Mouse (Mus musculus) gonadal fat pad, adult 2 months (tissue): Measurements from ENCODE around the gene Olfr555. TPM values are rescaled to one million over a fixed set of nuclear protein-coding genes. Genes with fewer than 3 reads are reported as not detected.
"Not testable (repeated sequence)": the region's sequence is repeated elsewhere in the genome, so short reads cannot be mapped to it uniquely, and the experiment has no call there.

Experiments
- DNase-seq: peaks from one replicate; pipeline ENCODE4 v3.0.0-alpha.2; 2012; ENCODE audit warnings: low read depth
- polyA plus RNA-seq: library from polyadenylated mRNA; depleted of rRNA; stranded (reverse); fragments of >200 nt; gene quantifications from 2 replicates; pipeline ENCODE4 v1.2.3, GENCODE M21; 2012; rRNA removed

Olfr555 gene
- polyA plus RNA-seq, result not detected in 2 replicates

DNA sequence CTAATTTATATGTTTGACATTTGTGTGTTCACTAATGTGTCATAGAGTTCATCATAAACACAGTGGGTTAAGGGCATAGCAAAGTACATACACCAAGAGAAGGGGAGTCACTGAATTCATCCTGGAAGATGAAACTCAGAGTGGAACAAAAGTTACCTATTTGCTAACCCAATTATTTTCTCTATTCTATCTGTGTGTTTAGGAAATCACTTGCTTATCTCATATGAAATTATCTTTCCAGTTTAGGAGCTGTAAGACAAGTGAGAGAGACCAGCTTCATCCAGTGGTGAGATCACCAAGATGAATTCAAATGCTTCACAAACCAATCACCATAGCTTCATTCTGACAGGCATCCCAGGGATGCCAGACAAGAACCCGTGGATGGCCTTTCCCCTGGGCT is at the start of gene Olfr555:
Gene Olfr555 (plus strand): TSS at position 301 of the 400 bp plus-strand sequence.
- DNase-seq, result no peak

DNA sequence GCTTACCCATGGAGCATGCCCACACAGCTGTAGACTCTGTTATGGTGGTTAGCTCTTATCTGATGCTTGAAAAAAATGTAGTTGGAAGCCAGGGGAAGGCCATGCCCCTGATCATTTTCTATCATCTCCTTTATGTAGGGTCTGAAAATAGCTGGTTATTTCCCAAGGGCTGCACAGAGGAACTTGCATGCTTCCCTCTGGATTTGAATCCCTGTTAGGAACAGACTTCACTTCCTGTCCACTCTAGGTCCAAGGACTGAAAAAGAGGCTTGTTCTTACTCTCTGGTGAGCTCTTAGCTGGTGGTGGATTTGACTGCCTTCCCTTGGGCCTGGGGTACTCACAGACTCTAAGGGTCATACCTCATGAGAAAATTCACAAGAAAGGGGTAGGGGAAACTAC is 40.5 kb upstream of the Olfr555 start, which contains the start of gene Olfr553:
Gene Olfr553 (minus strand): TSS at position 101 of the 400 bp plus-strand sequence.
- DNase-seq, result no peak

DNA sequence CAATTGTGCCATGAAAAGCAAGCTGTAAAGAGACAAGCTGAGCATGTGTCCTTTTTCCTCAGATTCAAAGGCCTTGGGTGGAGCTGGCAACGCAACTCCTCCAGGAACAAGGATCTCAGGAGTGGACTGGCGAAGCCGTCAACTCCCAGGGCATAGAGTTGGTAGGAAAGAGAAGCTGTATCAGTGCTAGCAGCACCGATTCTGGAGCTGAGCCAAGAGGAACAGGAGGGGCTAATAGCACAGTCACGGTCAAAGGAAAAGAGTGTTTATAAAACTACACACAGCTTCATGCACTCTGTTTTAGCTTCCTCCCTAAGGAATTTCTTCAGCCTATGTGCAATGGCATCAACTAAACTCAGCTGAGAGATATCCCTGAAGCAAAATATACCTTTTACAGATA is 39.0 kb upstream of the Olfr555 start:
- no peak for DNase-seq

DNA sequence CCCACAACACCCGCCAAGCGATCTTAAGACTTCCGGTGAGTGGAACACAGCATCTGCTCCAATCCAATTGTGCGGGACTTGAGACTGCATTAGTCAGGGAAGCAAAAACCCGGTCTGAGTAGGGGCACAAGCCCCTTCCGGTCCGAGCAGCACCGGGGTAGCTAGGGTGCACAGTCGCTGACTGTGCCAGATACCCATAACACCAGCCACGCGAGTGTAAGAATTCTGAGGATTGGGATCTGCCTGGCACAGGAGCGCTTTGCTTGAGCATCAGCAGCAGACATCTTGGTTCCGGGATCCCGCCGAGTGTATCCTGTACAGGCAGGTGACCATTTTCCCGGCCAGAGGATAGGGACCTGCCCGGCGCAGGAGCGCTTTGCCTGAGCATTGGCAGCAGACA is 38.3 kb upstream of the Olfr555 start:
- not testable (repeated sequence) for DNase-seq

DNA sequence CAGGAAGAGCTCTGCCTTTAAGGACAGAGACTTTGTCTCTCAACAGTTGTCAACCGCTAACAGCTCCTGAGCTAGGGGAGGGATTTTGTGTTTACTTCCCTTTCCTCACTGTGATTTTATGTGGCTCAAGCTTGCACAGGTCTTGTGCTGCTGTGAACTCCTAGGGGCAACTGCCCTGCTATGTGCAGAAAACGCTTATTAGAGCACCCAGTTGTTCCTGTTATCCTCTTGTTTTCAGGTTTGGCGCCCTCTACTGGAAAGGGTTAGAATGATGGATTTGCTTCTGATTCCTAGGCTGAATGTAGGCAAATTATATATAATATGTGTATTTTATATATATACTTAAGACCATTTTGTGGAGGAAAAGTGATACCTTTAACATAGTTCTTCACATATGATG is 22.0 kb upstream of the Olfr555 start:
- peak; percentile 1 for DNase-seq

DNA sequence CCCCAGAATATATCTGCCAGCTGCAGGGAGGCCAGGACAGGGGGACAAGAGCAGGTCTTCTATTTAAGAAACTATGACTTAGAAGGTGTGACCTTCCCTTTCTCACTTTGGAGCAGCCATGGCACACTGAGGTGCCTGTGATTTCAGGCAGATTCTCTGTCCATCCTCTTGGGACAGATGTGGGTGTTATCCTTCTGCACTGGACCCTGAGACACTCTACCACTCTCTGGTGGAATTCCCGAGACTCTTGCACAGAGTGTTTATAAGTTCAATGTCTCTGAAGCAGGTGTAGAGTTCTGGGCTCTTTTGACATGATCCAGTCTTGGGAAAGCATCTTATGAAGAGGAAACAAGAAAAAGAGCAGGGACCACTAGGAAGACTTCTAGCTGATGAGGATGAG is 20.5 kb upstream of the Olfr555 start, which contains the start of gene Olfr554:
Gene Olfr554 (plus strand): TSS at position 301 of the 400 bp plus-strand sequence.
- no peak for DNase-seq

DNA sequence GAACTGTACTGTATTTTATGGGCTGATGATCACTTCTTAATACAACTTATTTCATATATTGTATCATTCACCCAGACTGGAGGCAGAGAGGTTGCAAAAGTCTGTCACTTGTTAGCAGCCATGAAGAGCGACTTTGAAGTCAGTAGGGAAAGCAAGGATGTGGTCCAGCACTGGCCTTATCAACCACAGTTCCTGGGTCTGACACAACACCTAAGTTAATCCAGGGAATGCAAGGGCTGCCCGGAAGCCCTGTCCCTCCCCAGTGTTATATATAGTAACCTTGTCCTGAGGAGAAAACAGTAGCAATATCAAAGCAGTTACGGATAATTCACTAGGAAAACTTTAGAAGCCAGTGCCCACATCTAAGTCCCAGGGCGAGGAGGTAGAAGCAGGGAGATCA is 13.7 kb upstream of the Olfr555 start:
- DNase-seq, result not testable (repeated sequence)

DNA sequence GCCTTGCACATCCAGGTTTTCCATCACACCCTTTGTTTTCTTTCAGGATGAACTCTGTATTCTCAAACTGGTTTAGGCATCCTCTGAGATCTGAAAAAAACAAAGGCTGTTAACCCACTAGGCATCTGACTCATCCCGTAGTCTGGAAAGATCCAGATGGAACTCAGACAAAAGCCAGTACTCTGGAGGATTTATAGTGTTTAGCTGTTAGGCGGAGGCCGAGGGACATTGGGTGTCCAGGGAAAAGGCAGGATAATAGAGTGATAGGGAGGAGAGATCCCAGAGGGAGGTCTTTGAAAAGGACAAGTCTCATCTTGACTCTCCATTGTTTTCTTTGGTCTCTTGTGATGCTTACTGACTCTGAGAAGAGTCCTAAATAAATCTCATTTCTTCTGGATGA is 6.0 kb downstream of the Olfr555 start, which contains the start of gene Olfr556:
Gene Olfr556 (plus strand): TSS at position 301 of the 400 bp plus-strand sequence.
- DNase-seq, result no peak

DNA sequence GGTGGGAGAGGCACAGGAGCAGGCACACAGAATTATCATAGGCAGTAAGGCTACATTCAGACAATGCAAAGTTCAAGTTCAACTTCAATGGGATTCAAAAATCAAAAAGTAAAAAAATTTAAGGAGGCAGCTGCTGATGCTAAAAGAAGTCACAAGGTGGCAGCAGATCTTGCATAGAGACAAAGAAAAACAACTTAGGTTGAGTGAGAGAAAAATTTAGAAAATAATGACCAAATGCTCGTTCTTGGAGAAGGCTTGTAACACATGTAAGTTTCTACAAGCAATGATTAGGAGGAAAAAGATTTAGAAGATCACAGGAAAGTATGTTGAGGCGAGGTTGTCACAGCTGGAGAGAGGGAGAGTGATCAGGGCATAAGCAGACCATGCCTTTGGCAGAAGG is 6.8 kb downstream of the Olfr555 start:
- no peak for DNase-seq

DNA sequence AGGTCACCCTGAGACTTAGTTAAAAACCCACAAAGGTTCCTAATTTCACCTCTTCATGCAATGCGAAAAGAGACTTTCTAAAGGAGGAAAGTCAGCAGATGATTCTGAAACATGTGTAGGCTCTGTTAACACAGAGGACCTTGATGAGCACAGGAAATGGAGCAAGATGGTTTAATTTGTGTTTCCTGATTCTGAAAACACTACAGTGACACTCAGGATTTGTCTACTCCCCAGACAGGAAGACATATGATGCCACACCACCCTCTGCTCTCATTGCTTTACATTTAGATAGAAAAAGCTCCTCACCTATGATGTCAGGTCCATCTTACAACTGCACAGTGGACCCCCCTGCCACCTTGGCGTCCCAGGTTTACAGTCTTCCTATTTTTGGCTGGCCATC is 17.6 kb downstream of the Olfr555 start:
- no peak for DNase-seq

DNA sequence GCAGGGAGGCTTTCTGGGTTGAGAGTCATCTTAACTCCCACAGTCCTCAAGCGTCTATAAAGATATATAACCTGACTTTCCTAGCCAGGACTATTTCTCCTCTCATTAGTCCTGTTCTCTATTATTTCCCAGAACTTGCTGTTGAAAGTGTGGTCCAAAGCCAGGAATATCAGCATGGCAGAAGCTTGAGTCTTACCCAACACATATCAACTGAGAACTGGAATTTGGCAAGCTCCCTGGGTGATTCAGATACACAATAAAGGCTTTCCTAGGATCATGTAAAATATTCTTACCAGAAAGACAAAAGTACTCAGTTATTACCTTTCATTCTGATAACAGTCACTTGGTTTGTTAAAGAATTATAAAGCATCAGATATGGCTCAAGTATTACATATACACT is 23.3 kb downstream of the Olfr555 start:
- DNase-seq, result no peak

DNA sequence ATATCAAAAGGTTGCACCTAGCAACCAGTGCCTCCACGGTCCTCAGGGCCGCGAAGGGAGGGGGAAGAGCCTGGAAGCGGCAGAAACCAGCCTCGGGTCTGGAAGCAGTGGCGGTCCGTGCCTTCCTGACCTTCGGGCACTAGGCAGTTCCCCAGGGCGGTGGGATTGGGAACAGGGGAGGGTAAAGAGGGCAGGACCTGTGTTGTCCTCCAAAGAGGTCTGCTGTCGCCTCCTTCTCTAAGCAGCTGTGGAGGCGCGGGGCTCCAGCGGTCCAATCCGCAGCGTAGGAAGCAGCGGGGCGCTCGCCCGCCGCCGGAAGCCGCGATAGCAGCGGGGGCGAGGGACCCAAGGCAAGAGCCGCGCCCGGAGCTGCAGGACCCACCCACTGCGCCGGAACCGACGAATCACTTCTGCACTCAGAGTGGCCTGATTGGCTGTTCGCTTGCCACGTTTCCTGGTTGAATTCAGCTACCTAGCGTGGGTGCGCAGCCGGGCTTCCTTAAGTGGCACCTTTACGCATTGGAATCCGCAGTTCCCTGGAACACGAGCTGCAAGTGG is 28.4 kb downstream of the Olfr555 start, which contains the start of gene Trim68:
Gene Trim68 (minus strand): TSS at position 384 of the 558 bp plus-strand sequence.
- peak; percentile 63 for DNase-seq

DNA sequence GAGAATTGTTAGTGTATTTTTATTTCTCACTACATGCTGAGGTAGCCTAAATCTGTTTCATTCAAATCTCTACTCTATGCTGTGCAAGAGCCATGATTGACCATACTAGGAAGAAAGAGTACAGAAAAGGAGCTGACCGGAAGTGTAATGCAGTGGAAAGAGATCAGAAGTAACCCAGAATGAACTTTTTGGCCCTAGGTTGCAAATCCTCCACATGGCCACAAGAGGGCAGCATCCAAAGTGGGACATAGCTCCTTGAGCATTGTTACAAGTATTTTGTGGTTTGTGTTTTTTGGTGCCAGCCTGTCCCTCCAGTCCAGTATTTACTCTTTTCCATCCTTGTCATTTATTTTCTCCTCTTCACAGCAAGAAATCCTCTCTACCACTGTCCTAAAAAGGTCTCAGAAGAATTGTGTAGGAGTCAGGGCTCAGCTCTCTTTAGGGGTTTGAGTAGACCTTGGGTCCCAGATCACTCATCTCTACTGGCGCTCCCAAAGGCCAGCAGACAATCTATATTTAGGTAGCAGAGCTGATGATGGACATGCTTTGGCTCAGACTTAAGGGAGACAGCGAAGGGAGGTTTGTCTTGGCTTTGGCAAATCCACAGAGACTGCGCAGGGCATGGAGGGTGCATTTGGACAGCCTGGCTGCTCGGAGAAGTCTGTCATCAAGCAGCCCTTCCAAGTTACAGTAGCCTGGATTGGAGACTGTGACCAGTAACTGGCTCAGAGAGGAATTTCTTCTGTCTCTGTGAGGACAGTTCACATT is 36.9 kb downstream of the Olfr555 start, which contains the start of gene Olfr557:
Gene Olfr557 (plus strand): TSS at position 553 of the 768 bp plus-strand sequence.
- no peak for DNase-seq

DNA sequence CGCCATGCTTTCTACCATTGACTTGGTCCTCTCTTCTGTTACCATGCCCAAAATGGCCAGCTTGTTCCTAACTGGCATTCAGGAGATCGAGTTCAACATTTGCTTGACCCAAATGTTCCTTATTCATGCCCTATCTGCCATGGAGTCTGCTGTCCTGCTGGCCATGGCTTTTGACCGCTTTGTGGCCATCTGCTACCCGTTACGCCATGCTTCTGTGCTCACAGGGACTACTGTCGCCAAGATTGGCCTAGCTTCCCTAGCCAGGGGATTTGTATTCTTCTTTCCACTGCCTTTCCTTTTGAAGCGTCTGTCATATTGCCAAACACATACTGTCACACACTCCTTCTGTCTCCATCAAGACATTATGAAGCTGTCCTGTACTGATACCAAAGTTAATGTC is 39.8 kb downstream of the Olfr555 start:
- no peak for DNase-seq

DNA sequence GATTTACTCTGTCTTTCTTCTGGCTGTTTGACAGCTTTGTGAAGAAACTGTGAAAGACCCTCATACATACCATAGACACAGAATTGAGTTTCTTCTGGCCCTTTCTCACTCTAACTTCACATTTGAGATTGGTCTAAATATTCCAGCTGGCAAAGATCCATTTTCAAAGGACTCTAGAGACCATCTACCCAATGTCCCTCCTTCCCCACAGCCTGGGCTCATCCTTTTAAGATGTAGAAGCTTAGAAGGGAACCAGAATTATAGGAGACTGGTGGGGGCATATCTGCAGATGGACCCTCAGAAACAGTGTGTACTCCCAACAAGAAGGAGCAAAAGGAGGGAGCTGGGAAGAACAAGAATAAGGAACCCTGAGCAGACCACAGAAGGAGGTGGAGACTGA is 43.3 kb downstream of the Olfr555 start, which contains the start of gene Olfr558:
Gene Olfr558 (plus strand): TSS at position 301 of the 400 bp plus-strand sequence.
- no peak for DNase-seq

Other genes starting within 250 kb of the Olfr555 start
- gene Rrm1, start 217.1 kb upstream of the Olfr555 start, polyA plus RNA-seq, result 13.2 and 13.8 TPM in 2 replicates
- gene Olfr543, start 177.1 kb upstream of the Olfr555 start, polyA plus RNA-seq, result 1.5 and 2.4 TPM in 2 replicates
- gene Olfr544, start 170.5 kb upstream of the Olfr555 start, polyA plus RNA-seq, result not detected in 2 replicates
- gene Olfr545, start 159.2 kb upstream of the Olfr555 start, polyA plus RNA-seq, result not detected in 2 replicates
- not detected in 2 replicates for gene Olfr547, start 124.1 kb upstream of the Olfr555 start, polyA plus RNA-seq
- gene Olfr548-ps1, start 117.9 kb upstream of the Olfr555 start, polyA plus RNA-seq, result not detected in 2 replicates
- gene Olfr549, start 109.0 kb upstream of the Olfr555 start, polyA plus RNA-seq, result not detected in 2 replicates
- gene Trim21, start 93.3 kb upstream of the Olfr555 start, polyA plus RNA-seq, result 5.4 and 6.4 TPM in 2 replicates
- 0.20 and 0.45 TPM in 2 replicates for gene Olfr550, start 87.4 kb upstream of the Olfr555 start, polyA plus RNA-seq
- gene Olfr551, start 66.9 kb upstream of the Olfr555 start, polyA plus RNA-seq, result not detected in 2 replicates
- gene Olfr552, start 61.1 kb upstream of the Olfr555 start, polyA plus RNA-seq, result not detected in 2 replicates
- not detected in 2 replicates for gene Olfr553, start 40.6 kb upstream of the Olfr555 start, polyA plus RNA-seq
- not detected in 2 replicates for gene Olfr554, start 20.4 kb upstream of the Olfr555 start, polyA plus RNA-seq
- gene Olfr556, start 6.1 kb downstream of the Olfr555 start, polyA plus RNA-seq, result not detected in 2 replicates
- gene Trim68, start 28.5 kb downstream of the Olfr555 start, polyA plus RNA-seq, result 37.4 and 42.2 TPM in 2 replicates
- gene Olfr557, start 37.1 kb downstream of the Olfr555 start, polyA plus RNA-seq, result not detected in 2 replicates
- 2.6 and 3.6 TPM in 2 replicates for gene Olfr558, start 43.4 kb downstream of the Olfr555 start, polyA plus RNA-seq
- gene Olfr33, start 60.2 kb downstream of the Olfr555 start, polyA plus RNA-seq, result not detected in 2 replicates
- gene Olfr559, start 68.7 kb downstream of the Olfr555 start, polyA plus RNA-seq, result not detected in 2 replicates
- gene Olfr560, start 100.5 kb downstream of the Olfr555 start, polyA plus RNA-seq, result 0.14 TPM in 1 of 2 replicates, not detected in the other
- gene Olfr78, start 100.6 kb downstream of the Olfr555 start, polyA plus RNA-seq, result 3.7 and 4.9 TPM in 2 replicates
- gene Olfr561, start 112.4 kb downstream of the Olfr555 start, polyA plus RNA-seq, result 0.09 TPM in 1 of 2 replicates, not detected in the other
- gene Olfr564, start 144.7 kb downstream of the Olfr555 start, polyA plus RNA-seq, result not detected in 2 replicates
- not detected in 2 replicates for gene Olfr566, start 199.9 kb downstream of the Olfr555 start, polyA plus RNA-seq
- gene Olfr568, start 218.3 kb downstream of the Olfr555 start, polyA plus RNA-seq, result not detected in 2 replicates
- not detected in 2 replicates for gene Olfr569, start 232.1 kb downstream of the Olfr555 start, polyA plus RNA-seq
- not detected in 2 replicates for gene Olfr570, start 235.8 kb downstream of the Olfr555 start, polyA plus RNA-seq